ENCODE assay signal across 29 mouse cellular contexts in the genomic region with DNA sequence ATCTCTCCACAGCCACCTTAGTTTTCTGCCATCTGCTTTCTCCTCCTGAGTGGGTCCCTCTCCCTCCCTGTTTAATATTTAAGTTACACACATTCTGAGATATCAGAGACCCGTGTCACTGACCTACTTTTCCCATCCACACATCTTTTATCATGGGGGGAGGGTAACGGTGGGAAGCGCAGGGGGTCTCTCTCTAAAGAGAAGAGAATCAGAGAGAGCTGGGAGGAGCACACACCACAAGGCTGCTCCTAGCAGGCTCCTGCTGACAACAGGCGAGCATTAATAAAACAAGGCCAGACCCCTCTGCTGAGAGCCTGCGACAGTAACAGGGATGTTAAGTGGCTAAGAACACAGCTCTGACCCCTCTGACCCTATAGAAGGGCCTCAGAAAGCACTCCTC. TPM values are rescaled to one million over a fixed set of nuclear protein-coding genes. Genes with fewer than 3 reads are reported as not detected.
DNase-seq lines count a peak whose midpoint lies in the region; ATAC-seq and TF ChIP-seq lines count a peak whose summit lies in the region.
"Had no signal": no experiment of that assay in that cellular context is flagged by ENCODE, and none has a peak within 500 bp of the region (broad histone marks: within the 10 kb centered on the region; RNA-seq: fewer than 3 reads in every experiment).

No protein-coding gene starts in this region.

- H3K27me3 ChIP-seq in forebrain, embryonic 12.5 days = peaks cover 48% of the 10 kb centered on the region
- H3K27me3 ChIP-seq in forebrain, embryonic 11.5 days (ENCODE audit: control insufficient read depth, insufficient read depth, low read length) = peaks cover 15% of the 10 kb centered on the region
- peaks cover 38% of the 10 kb centered on the region for H3K27me3 ChIP-seq in hindbrain, embryonic 12.5 days
- H3K27me3 ChIP-seq in hindbrain, postnatal 0 days (ENCODE audit: insufficient read depth, low read length) = peaks cover 8% of the 10 kb centered on the region
- peaks cover 20% of the 10 kb centered on the region for H3K27me3 ChIP-seq in midbrain, embryonic 15.5 days (replicated peaks)
- peaks cover 11% of the 10 kb centered on the region; the same call in 1 of the 2 replicates for H3K27me3 ChIP-seq in midbrain, postnatal 0 days (ENCODE audit: insufficient read depth, low read length)
- H3K27me3 ChIP-seq: forebrain, embryonic 15.5 days had no signal

- H3K36me3 ChIP-seq in forebrain, embryonic 12.5 days (replicated peaks) = no peaks in the 10 kb centered on the region
- no peaks in the 10 kb centered on the region for H3K36me3 ChIP-seq in forebrain, embryonic 11.5 days (ENCODE audit: control insufficient read depth, insufficient read depth, low read length)
- no peaks in the 10 kb centered on the region for H3K36me3 ChIP-seq in hindbrain, embryonic 12.5 days
- no peaks in the 10 kb centered on the region for H3K36me3 ChIP-seq in hindbrain, postnatal 0 days (ENCODE audit: insufficient read depth, low read length)
- H3K36me3 ChIP-seq in midbrain, embryonic 15.5 days (replicated peaks) = no peaks in the 10 kb centered on the region
- no peaks in the 10 kb centered on the region for H3K36me3 ChIP-seq in midbrain, postnatal 0 days (ENCODE audit: insufficient read depth, low read length)
- H3K36me3 ChIP-seq: forebrain, embryonic 15.5 days; heart, embryonic 12.5 days; heart, embryonic 15.5 days; hindbrain, embryonic 10.5 days had no signal

- ATAC-seq in forebrain, embryonic 12.5 days (ENCODE audit: low FRiP score) = no peak
- no peak for ATAC-seq in forebrain, embryonic 11.5 days (replicated peaks; ENCODE audit: low FRiP score)
- no peak for ATAC-seq in hindbrain, embryonic 12.5 days (ENCODE audit: low FRiP score)
- no peak for ATAC-seq in hindbrain, postnatal 0 days
- ATAC-seq in midbrain, embryonic 15.5 days (replicated peaks) = peak; percentile 60; the same call in 1 of the 2 replicates
- no peak for ATAC-seq in midbrain, postnatal 0 days (ENCODE audit: low FRiP score)
- ATAC-seq: activated CD4-positive, CD25-positive, alpha-beta regulatory T cell, adult 4 months; forebrain, embryonic 15.5 days had no signal

- whole genome bisulfite sequencing in forebrain, embryonic 12.5 days = 51% methylated on average over 5 of the region's 5 CpGs
- WGBS in forebrain, embryonic 11.5 days = 54% methylated on average over 5 of the region's 5 CpGs
- 24% methylated on average over 5 of the region's 5 CpGs for WGBS in hindbrain, embryonic 12.5 days
- 34% methylated on average over 5 of the region's 5 CpGs for WGBS in hindbrain, postnatal 0 days
- WGBS in midbrain, embryonic 15.5 days = 35% methylated on average over 5 of the region's 5 CpGs
- 31% methylated on average over 5 of the region's 5 CpGs for WGBS in midbrain, postnatal 0 days

- TF ChIP-seq CTCF in hindbrain, postnatal 0 days (IDR thresholded peaks at IDR 0.05; ENCODE audit: low read depth) = no peak
- TF ChIP-seq CTCF in midbrain, postnatal 0 days (IDR thresholded peaks at IDR 0.05) = no peak

- H3K9ac ChIP-seq in forebrain, embryonic 12.5 days = peak overlapping the region; percentile 4; the same call in 1 of the 2 replicates
- H3K9ac ChIP-seq in forebrain, embryonic 11.5 days (ENCODE audit: low read length) = no peak overlapping the region
- peak overlapping the region; percentile 32; the same call in 1 of the 2 replicates for H3K9ac ChIP-seq in hindbrain, embryonic 12.5 days
- H3K9ac ChIP-seq in hindbrain, postnatal 0 days (replicated peaks; ENCODE audit: low read length) = no peak overlapping the region
- no peak overlapping the region for H3K9ac ChIP-seq in midbrain, embryonic 15.5 days
- no peak overlapping the region for H3K9ac ChIP-seq in midbrain, postnatal 0 days (replicated peaks; ENCODE audit: low read length, poor library complexity, severe bottlenecking)
- H3K9ac ChIP-seq: forebrain, embryonic 15.5 days; heart, embryonic 15.5 days had no signal

- no peak for DNase-seq in forebrain, embryonic 11.5 days (ENCODE audit: low spot score)
- DNase-seq in hindbrain, postnatal 0 days (ENCODE audit: low spot score) = no peak
- DNase-seq in midbrain, postnatal 0 days (ENCODE audit: low spot score) = no peak
- no peak for DNase-seq in heart, adult 9 months (ENCODE audit: low spot score in 2 of 2)
- no peak for DNase-seq in urinary bladder, postnatal 14 days (ENCODE audit: low spot score)
- DNase-seq: adrenal gland, adult 8-10 months; adrenal gland, postnatal 25 days; cerebellum, adult 18-20 months; cerebellum, adult 9-10 months; cerebellum, postnatal 14 days; gastrocnemius, adult 2 months; gastrocnemius, postnatal 14 days; heart, adult 11 months; heart, postnatal 10 days; heart, postnatal 36 days had no signal

- H3K4me1 ChIP-seq in forebrain, embryonic 12.5 days = peaks cover 26% of the 10 kb centered on the region
- H3K4me1 ChIP-seq in forebrain, embryonic 11.5 days (replicated peaks; ENCODE audit: control insufficient read depth, insufficient read depth, low read length) = 0 out of 2 replicates have a peak, but pooled peaks cover 9% of the 10 kb centered on the region
- H3K4me1 ChIP-seq in hindbrain, embryonic 12.5 days = peaks cover 21% of the 10 kb centered on the region
- peaks cover 5% of the 10 kb centered on the region; the same call in 1 of the 2 replicates for H3K4me1 ChIP-seq in hindbrain, postnatal 0 days (ENCODE audit: insufficient read depth, low read length)
- peaks cover 15% of the 10 kb centered on the region for H3K4me1 ChIP-seq in midbrain, embryonic 15.5 days
- 0 out of 2 replicates have a peak, but pooled peaks cover 6% of the 10 kb centered on the region for H3K4me1 ChIP-seq in midbrain, postnatal 0 days (ENCODE audit: insufficient read depth, low read length)

- H3K9me3 ChIP-seq in forebrain, embryonic 12.5 days = no peaks in the 10 kb centered on the region
- H3K9me3 ChIP-seq in forebrain, embryonic 11.5 days (ENCODE audit: control insufficient read depth, low read length) = no peaks in the 10 kb centered on the region
- H3K9me3 ChIP-seq in hindbrain, embryonic 12.5 days (replicated peaks) = peaks cover 4% of the 10 kb centered on the region; the same call in 1 of the 2 replicates
- no peaks in the 10 kb centered on the region for H3K9me3 ChIP-seq in hindbrain, postnatal 0 days (ENCODE audit: low read length)
- no peaks in the 10 kb centered on the region for H3K9me3 ChIP-seq in midbrain, embryonic 15.5 days
- H3K9me3 ChIP-seq in midbrain, postnatal 0 days (ENCODE audit: low read length) = peaks cover 6% of the 10 kb centered on the region; the same call in 1 of the 2 replicates
- H3K9me3 ChIP-seq: forebrain, embryonic 15.5 days; heart, embryonic 15.5 days; hindbrain, embryonic 10.5 days had no signal

- H3K27ac ChIP-seq in forebrain, embryonic 12.5 days = no peak overlapping the region
- H3K27ac ChIP-seq in forebrain, embryonic 11.5 days (ENCODE audit: low read depth, low read length) = no peak overlapping the region
- H3K27ac ChIP-seq in hindbrain, embryonic 12.5 days = no peak overlapping the region
- no peak overlapping the region for H3K27ac ChIP-seq in hindbrain, postnatal 0 days
- H3K27ac ChIP-seq in midbrain, embryonic 15.5 days = no peak overlapping the region
- H3K27ac ChIP-seq in midbrain, postnatal 0 days (ENCODE audit: low read depth, low read length) = no peak overlapping the region
- H3K27ac ChIP-seq: forebrain, embryonic 15.5 days; gastrocnemius, adult 2 months; heart, embryonic 15.5 days; hindbrain, embryonic 14.5 days had no signal

- H3K4me2 ChIP-seq in forebrain, embryonic 12.5 days = no peak overlapping the region
- no peak overlapping the region for H3K4me2 ChIP-seq in forebrain, embryonic 11.5 days (ENCODE audit: low read depth, low read length, severe bottlenecking)
- no peak overlapping the region for H3K4me2 ChIP-seq in hindbrain, embryonic 12.5 days (replicated peaks)
- H3K4me2 ChIP-seq in hindbrain, postnatal 0 days (ENCODE audit: low read depth, low read length) = no peak overlapping the region
- H3K4me2 ChIP-seq in midbrain, embryonic 15.5 days = no peak overlapping the region
- H3K4me2 ChIP-seq in midbrain, postnatal 0 days (ENCODE audit: low read depth, low read length, poor library complexity, severe bottlenecking) = no peak overlapping the region

- H3K4me3 ChIP-seq in forebrain, embryonic 12.5 days (replicated peaks) = no peak overlapping the region
- H3K4me3 ChIP-seq in forebrain, embryonic 11.5 days (ENCODE audit: low read depth, low read length) = no peak overlapping the region
- H3K4me3 ChIP-seq in hindbrain, embryonic 12.5 days = no peak overlapping the region
- no peak overlapping the region for H3K4me3 ChIP-seq in hindbrain, postnatal 0 days (ENCODE audit: low read length)
- no peak overlapping the region for H3K4me3 ChIP-seq in midbrain, embryonic 15.5 days
- no peak overlapping the region for H3K4me3 ChIP-seq in midbrain, postnatal 0 days (ENCODE audit: low read depth, low read length)
- H3K4me3 ChIP-seq: forebrain, embryonic 15.5 days; gastrocnemius, adult 2 months had no signal

RNA-seq across cellular contexts. Expression of a gene that starts 1.1 kb away (rescaled TPM):
- polyA plus RNA-seq in forebrain, embryonic 12.5 days (2016; fragmentation: Nextera tagmentation; extraction: Ambion mirVana) = 22.1 and 27.7 TPM in 2 replicates
- polyA plus RNA-seq in forebrain, embryonic 11.5 days (2014; fragmentation: Nextera tagmentation; extraction: Ambion mirVana) = 19.3 and 19.7 TPM in 2 replicates
- polyA plus RNA-seq in hindbrain, embryonic 12.5 days (2016; fragmentation: Nextera tagmentation; extraction: Ambion mirVana) = 17.5 and 17.9 TPM in 2 replicates
- 11.4 and 13.7 TPM in 2 replicates for total RNA-seq in hindbrain, postnatal 0 days (2014; rRNA removed)
- polyA plus RNA-seq in hindbrain, postnatal 0 days (2015; fragmentation: Nextera tagmentation; extraction: Ambion mirVana) = 21.3 and 21.7 TPM in 2 replicates
- polyA plus RNA-seq in midbrain, embryonic 15.5 days (2015; fragmentation: Nextera tagmentation; extraction: Ambion mirVana) = 21.8 and 28.3 TPM in 2 replicates
- 21.4 and 21.7 TPM in 2 replicates for total RNA-seq in midbrain, postnatal 0 days (2014; rRNA removed)
- polyA plus RNA-seq in midbrain, postnatal 0 days (2015; fragmentation: Nextera tagmentation; extraction: Ambion mirVana) = 19.5 TPM in 2 replicates

RNA-seq across cellular contexts. Expression of a gene that starts 40.6 kb away (rescaled TPM):
- not detected in 2 replicates for polyA plus RNA-seq in forebrain, embryonic 12.5 days (2016; fragmentation: Nextera tagmentation; extraction: Ambion mirVana)
- polyA plus RNA-seq in forebrain, embryonic 11.5 days (2014; fragmentation: Nextera tagmentation; extraction: Ambion mirVana) = not detected in 2 replicates
- polyA plus RNA-seq in hindbrain, embryonic 12.5 days (2016; fragmentation: Nextera tagmentation; extraction: Ambion mirVana) = not detected in 2 replicates
- total RNA-seq in hindbrain, postnatal 0 days (2014; rRNA removed) = not detected in 2 replicates
- polyA plus RNA-seq in hindbrain, postnatal 0 days (2015; fragmentation: Nextera tagmentation; extraction: Ambion mirVana) = 0.05 TPM in 1 of 2 replicates, not detected in the other
- polyA plus RNA-seq in midbrain, embryonic 15.5 days (2015; fragmentation: Nextera tagmentation; extraction: Ambion mirVana) = not detected in 2 replicates
- not detected in 2 replicates for total RNA-seq in midbrain, postnatal 0 days (2014; rRNA removed)
- not detected in 2 replicates for polyA plus RNA-seq in midbrain, postnatal 0 days (2015; fragmentation: Nextera tagmentation; extraction: Ambion mirVana)
- total RNA-seq: adrenal gland, adult 8-10 months; adrenal gland, postnatal 25 days; gastrocnemius, adult 2 months; gastrocnemius, postnatal 14 days; gastrocnemius, postnatal 4 days; heart, adult 8-10 months; heart, postnatal 10 days; heart, postnatal 36 days had no signal
- polyA plus RNA-seq: activated CD4-positive, CD25-positive, alpha-beta regulatory T cell, adult 4 months; embryonic facial prominence, embryonic 11.5 days; forebrain, embryonic 15.5 days; frontal cortex, adult 2 months; heart, embryonic 12.5 days; heart, embryonic 15.5 days; hindbrain, embryonic 10.5 days; hindbrain, embryonic 14.5 days; intestine, embryonic 14.5 days had no signal

Comparison
In these comparisons a context has a peak if more than half of its experiments do, and no peak if none do; other contexts are left out.
1. H3K9ac ChIP-seq: peak in forebrain, embryonic 12.5 days (single experiment) and hindbrain, embryonic 12.5 days (single experiment); none in forebrain, embryonic 11.5 days (single experiment), hindbrain, postnatal 0 days (single experiment), midbrain, embryonic 15.5 days (single experiment) and midbrain, postnatal 0 days (single experiment).